Mouse (Mus musculus): Measurements from ENCODE around the gene Ccdc194.
"Not testable (repeated sequence)": the region's sequence is repeated elsewhere in the genome, so short reads cannot be mapped to it uniquely, and the experiment has no call there.

Gene Ccdc194

GRCm38 (mm10) chr8:71554001-71554400, 28.5 kb upstream of the Ccdc194 start:
- no peak for DNase-seq (ENCODE audit: low spot score)

GRCm38 (mm10) chr8:71552770-71553169, 27.3 kb upstream of the Ccdc194 start:
- DNase-seq (ENCODE audit: low spot score): no peak

- no peak for DNase-seq (ENCODE audit: low spot score)
These were observed 25.2 kb upstream of the Ccdc194 start for GRCm38 (mm10) chr8:71550754-71551153.

GRCm38 (mm10) chr8:71547590-71547989, 22.1 kb upstream of the Ccdc194 start:
- DNase-seq (ENCODE audit: low spot score): no peak

GRCm38 (mm10) chr8:71545053-71545452, 19.5 kb upstream of the Ccdc194 start:
- DNase-seq (ENCODE audit: low spot score): no peak

GRCm38 (mm10) chr8:71543755-71544154, 18.2 kb upstream of the Ccdc194 start:
- no peak for DNase-seq (ENCODE audit: low spot score)

- peak; percentile 95 for DNase-seq (ENCODE audit: low spot score)
These were observed 17.3 kb upstream of the Ccdc194 start, which contains the start of gene Mvb12a for GRCm38 (mm10) chr8:71542632-71543343. TSS of gene Mvb12a (plus strand) at chr8:71542922.

- DNase-seq (ENCODE audit: low spot score): peak; percentile 54
These were observed 11.7 kb upstream of the Ccdc194 start, which contains the start of gene Bst2 for GRCm38 (mm10) chr8:71537028-71537867. TSS of gene Bst2 (minus strand) at chr8:71537456.

GRCm38 (mm10) chr8:71535663-71536062, 10.2 kb upstream of the Ccdc194 start:
- no peak for DNase-seq (ENCODE audit: low spot score)

- no peak for DNase-seq (ENCODE audit: low spot score)
These were observed 8.8 kb upstream of the Ccdc194 start for GRCm38 (mm10) chr8:71534263-71534810.

- not testable (repeated sequence) for DNase-seq (ENCODE audit: low spot score)
These were observed 5.4 kb upstream of the Ccdc194 start for GRCm38 (mm10) chr8:71530735-71531467.

GRCm38 (mm10) chr8:71528362-71529073, 3.0 kb upstream of the Ccdc194 start:
- no peak for DNase-seq (ENCODE audit: low spot score)

- no peak for DNase-seq (ENCODE audit: low spot score)
These were observed 1.8 kb upstream of the Ccdc194 start for GRCm38 (mm10) chr8:71527162-71527870.

GRCm38 (mm10) chr8:71526272-71526671, 761 bp upstream of the Ccdc194 start:
- no peak for DNase-seq (ENCODE audit: low spot score)

GRCm38 (mm10) chr8:71521634-71522033, 3.9 kb downstream of the Ccdc194 start:
- peak; percentile 90 for DNase-seq (ENCODE audit: low spot score)

- not testable (repeated sequence) for DNase-seq (ENCODE audit: low spot score)
These were observed 6.3 kb downstream of the Ccdc194 start for GRCm38 (mm10) chr8:71519037-71519825.

GRCm38 (mm10) chr8:71516786-71517185, 8.7 kb downstream of the Ccdc194 start:
- DNase-seq (ENCODE audit: low spot score): no peak

GRCm38 (mm10) chr8:71515043-71515442, 10.5 kb downstream of the Ccdc194 start:
- no peak for DNase-seq (ENCODE audit: low spot score)

- DNase-seq (ENCODE audit: low spot score): no peak
These were observed 12.3 kb downstream of the Ccdc194 start for GRCm38 (mm10) chr8:71513018-71513754.

All from layer of hippocampus, adult 9-10 months (tissue).